Mouse (Mus musculus) embryo, embryonic 11.5 days (tissue): Measurements from ENCODE around the gene Tcf7.

ENCODE experiments used
- DNase-seq: peaks from one replicate; pipeline ENCODE4 v3.0.0-alpha.2; 2012; ENCODE audit warnings: low read depth, low spot score

Gene Tcf7

DNA sequence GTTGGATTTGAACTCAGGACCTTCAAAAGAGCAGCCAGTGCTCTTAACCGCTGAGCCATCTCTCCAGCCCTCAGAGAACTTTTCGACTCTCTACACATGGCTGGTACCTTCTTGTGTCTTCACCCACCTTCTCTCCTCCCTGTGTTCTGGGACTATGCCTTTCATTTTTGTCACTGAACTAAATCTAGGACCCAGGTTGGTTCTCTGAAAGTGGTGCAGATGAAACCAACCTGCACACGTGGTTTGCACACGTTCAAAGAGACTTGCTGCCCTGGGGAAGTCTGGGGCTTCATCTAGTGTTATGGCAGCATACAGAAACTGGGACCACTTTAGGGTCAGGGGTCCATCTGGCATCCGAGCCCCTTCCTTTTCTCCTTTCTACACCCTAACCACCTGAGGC is 15.5 kb downstream of the Tcf7 start:
- DNase-seq: no peak

DNA sequence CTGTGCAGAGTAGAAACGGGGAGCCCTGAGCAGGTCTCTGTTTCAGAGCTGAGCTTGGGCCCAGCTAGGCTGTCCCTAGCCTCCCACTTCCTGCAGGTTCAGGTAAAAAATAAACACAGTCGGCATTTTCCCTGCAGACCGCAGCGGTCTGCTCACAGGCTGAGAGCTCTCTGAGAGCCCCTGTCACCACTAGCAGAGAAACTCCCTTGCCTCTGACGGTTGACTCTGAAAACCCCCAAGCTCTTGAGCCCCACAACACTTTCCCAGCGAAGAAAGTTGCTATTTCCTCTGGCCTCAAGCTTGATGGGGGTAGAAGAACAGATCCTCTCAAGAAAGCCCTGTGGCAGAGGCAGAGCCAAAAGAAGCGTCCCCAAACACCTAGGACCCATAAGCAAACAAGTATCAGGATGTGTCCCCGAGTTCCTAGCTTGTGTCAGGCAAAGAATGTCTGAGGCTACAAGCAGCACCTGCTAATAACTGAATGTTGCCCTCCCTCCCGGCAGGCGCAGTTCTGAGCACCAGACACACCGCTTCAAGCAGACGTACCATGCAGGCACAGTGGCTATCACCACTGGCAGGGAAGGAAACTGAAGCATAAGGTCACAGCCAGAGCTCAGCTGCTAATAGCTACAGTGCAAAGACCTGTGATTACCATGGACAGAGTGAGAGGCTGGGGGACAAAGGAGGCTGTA is 17.1 kb downstream of the Tcf7 start:
- no peak for DNase-seq

DNA sequence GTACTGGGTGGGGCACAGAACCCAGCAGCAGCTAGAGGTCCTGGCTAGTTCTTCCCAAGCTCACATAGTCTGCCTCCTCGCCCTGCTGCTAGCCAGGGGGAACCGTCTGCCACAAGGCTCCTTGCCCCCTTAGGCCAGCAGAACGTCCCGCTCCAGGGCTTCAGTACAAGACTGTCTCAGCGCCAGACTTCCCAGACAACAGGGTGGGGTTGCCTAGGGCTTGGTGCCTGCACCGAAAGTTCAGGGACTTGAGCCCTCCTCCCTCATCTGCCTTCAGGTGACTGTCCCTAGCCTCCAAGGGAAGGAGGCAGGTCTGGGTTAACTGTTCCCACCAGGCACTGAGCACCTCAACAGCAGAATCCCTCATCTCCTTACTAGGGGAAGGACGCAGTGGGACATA is 17.9 kb downstream of the Tcf7 start:
- no peak for DNase-seq

DNA sequence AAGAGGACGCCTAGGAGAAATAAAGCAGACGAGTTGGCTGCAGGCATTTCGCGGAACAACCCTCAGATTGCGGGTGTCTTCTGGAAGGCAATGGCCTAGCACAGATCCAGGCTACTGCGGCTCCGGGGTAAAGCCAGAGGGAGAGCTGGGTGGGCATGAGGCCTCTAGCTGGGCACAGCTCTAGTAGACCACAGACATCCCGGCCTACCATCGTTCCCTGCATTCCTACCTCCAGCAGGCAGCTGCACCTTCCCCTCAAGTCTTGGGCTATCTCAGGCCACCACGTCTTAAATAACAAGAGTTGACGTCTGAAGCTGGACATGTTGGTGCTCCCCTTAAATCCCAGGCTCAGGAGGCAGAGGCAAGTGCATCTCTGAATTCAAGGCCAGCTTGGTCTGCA is 20.5 kb downstream of the Tcf7 start:
- DNase-seq: no peak

DNA sequence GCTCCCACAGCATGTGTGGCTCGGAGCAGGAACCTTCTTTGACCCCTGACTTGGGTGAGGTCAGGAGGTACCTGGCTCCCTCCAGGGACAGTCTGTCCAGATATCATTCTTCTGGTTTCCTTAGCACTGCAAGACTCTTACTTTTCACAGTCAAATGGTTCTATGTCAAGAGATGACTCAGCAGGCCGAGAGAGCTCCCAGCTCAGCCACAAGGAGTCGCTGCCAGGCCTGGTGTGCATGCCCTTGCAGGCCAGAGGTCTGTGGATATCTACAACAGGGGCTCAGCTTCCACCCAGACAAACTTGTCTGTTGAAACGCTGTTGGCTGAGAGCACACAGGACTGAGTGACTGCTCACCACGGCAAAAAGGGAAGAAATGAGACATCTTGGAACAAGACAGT is 20.9 kb downstream of the Tcf7 start:
- DNase-seq: no peak

DNA sequence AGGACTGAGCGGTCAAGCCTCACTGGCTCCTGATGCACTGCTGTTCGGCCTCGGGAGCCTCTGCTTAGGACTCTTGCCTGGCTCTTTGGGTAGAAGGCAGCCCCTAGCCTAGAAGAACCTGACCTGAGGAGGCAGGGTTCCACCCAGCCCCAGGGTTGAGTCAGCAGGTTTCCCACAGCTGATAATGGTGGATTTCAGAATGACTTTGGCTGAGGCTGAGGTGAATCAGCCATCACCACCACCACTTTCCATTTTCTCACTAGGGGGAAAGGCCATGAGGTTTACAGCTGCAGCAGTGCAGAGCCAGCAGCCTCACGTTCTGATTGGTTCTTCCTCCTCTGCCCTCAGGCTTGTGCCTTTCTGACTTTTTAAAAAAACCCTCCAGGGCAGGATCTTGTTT is 21.9 kb downstream of the Tcf7 start:
- DNase-seq: no peak

DNA sequence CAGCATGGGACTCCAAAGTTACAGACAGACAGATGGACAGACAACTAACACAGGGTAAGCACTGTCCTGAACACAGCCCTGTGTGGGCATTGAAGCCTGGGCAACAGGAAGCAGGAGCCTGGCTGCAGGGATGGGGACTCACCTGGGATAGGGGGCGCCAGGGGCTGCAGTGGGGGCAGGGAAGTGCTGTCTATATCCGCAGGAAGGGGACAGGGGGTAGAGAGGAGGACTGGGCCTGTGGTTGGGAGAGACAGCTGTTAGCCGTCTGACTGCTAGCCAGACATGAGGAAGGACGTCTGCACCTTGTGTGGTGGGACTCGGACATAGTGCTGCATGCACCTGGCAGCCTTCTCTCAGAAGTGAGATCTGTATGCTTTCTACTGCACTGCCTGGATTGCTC is 24.1 kb downstream of the Tcf7 start:
- no peak for DNase-seq

DNA sequence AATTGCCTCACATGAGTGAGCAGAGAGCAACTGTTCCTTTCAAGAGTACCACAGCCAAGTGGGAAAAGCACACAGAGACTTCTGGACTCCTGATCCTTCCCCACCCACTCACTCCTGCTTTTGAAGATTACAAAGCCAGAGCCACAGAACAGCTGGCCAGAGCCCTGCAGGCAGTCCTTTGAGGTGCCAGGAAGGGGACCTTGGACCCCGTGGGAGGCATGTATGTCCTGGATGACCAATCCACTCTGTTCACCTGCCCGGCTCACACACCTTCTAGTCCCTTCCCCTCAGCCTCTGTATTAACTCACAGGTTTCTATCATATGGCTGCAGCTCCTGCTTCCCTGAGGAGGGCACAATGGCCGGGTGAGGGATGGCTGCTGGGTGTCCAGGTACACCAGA is 25.4 kb downstream of the Tcf7 start:
- no peak for DNase-seq

DNA sequence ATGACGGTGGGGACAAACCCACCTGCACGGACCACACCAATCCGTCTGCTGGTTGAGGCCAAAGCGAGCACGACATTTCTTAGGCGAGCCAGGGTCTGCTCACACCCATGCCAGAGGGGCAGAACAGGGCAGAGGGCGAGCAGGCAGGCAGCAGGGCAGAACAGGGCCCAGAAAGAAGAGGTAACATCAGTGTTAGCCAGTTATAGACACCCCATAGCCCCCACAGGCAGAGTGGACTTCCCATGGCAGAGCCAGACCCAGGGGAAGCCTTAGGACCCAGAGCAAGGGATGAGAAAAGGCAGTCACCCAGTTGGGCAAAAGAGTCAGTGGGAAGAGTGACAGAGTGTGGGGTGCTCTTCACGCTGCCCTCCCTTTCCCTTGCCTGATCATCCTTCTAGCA is 27.7 kb downstream of the Tcf7 start:
- DNase-seq: no peak

DNA sequence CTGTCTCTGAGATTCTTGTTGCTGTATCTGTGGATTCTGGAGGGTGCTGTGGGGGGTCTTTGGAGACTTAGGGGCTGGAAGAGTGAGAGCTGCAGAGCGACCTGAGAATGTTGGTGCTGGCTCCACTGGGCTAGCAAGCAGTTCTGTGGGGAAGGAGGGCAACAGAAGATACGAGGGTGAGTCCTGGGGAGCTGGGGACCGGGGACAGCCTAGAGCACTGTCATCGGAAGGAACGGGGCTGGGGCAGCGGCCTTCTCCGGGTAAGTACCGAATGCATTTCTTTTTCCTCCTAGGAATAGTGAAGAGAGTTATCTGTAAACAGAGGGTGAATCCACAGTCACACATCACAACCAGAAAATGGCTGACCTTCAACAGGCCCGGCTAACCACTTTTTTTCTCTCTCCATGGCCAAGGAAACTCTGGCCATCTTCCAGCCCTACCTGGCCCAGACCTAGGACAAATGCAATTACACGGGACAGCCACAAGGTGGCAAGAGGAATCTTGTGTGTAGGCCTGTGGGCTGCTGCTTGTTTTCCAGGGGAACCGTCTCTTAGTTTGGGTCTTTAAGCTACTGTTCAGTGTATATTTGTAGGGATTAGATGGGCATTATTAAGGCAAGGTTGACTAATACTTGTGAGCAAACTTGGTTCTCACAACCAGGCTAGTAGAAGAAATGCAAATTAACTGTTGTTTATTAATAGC is 29.0 kb downstream of the Tcf7 start:
- peak; percentile 56 for DNase-seq

DNA sequence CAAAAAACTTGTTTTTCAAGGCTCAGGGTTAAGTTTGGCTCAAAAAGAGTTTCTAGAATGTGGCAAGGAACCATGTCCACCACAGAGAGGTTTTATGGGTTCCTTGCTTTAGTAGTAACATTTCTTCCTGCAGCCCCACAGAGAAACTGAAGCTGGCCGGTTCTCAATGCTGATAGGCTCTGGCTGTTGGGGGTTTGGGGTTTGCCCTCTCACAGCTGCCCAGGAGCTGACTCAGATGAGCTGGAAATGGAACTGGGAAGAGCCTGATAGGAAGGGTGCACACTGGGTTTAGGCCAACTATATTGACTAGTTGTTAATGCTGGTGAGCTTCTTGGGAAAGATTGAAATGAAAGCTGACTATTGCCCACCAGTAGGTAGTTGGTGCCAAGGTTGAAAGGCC is 30.1 kb downstream of the Tcf7 start:
- no peak for DNase-seq

DNA sequence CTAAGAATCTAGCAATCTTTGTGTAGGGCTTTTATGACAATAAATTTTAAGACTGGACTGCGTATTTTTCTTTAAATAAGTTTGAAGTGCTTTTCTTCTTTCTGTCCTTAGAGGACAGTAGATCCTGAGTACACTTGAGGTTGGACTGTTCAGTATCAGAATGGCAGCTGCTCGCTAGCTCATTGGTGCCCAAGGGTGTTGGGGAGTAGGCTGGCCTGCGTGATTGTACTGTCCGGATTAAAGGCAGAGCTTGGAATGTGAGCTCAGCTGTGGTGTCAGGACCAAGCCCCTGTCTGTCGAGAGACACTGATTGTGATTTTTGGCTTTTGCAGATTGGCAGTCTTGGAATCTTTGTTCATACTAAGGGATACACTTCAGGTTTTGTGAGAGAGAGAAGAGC is 31.0 kb downstream of the Tcf7 start:
- DNase-seq: no peak

DNA sequence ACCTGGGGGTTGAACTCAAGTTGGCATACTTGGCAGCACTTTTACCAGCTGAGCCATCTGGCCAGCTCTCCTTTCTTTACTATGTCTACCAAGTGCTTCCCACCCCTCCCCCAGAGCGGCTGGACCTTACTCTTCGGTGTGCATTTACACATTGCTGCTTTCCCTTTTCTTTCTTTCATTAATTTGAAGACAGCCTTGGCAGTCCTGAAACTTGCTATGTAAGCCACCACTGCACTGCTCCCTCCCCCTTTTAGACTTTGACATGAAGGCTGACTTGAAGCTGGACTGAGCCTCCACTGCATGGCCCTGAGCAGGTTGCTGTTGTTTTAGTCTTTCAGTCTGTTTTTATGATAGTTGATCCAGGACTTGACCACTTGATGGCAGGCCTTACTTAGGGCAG is 33.4 kb downstream of the Tcf7 start:
- no peak for DNase-seq

DNA sequence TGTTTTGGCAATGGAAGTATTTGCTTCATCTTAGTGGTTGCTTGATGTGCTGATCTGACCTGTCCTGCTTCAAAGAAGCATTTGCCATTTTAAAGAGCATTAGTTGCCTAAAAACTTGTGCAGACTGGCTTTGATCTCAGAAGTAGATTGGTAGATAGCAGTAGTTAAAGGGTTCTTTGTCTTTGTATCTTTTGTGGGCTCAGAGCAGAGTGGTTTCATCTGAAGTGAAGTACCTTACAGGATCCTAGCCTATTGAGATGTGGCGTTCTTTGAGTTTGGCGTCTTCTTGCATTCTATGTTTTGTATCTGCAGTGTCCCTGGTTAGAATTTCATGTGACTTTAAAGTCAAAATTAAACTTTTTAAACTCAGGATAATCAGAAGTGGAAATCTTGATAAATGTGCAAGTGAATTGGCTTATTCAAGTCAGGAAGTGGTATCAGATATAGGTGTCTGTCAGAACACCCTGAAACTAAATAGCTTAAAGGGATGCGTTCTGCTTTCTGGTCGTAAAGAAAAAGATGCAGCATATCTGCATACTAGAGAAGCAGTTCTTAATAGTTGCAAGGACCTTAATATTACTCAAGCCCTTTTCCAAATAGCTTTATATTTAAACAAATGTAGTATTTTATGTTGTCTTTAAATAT is 41.8 kb downstream of the Tcf7 start:
- no peak for DNase-seq

DNA sequence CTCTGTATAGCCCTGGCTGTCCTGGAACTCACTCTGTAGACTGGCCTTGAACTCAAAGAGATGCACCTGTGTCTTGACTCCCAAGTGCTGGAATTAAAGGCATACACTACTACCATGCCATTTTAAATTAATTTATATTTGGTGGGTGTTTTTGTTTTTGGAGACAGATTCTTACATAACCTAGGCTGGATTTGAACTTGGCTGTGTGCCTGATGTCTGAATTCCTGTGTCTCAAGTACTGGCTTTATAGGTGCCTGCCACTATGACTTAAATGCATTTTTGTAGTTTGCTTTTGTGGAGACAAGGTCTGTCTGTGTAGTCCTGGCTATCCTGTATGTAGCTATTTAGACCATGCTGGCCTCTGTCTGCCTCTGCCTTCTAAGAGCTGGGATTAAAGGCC is 48.3 kb downstream of the Tcf7 start:
- no peak for DNase-seq

DNA sequence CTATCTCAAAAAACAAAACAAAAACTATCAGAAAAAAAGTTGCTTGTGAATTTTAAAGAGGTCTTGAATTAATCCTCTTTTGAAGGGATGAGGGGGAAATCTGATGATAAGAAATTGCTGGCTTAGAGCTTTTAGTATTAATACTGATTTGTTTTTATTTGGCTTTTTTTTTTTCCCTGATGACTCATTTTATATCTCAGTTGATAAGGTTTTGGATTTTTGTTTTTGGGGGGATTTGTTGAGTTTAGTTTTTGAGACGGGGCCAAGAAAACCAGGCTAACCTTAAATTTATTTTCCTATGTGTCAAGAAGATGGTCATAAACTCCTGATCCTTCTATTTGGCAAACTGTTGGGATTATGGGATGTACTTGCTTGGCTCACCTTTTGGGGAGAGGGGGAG is 48.9 kb downstream of the Tcf7 start:
- no peak for DNase-seq

DNA sequence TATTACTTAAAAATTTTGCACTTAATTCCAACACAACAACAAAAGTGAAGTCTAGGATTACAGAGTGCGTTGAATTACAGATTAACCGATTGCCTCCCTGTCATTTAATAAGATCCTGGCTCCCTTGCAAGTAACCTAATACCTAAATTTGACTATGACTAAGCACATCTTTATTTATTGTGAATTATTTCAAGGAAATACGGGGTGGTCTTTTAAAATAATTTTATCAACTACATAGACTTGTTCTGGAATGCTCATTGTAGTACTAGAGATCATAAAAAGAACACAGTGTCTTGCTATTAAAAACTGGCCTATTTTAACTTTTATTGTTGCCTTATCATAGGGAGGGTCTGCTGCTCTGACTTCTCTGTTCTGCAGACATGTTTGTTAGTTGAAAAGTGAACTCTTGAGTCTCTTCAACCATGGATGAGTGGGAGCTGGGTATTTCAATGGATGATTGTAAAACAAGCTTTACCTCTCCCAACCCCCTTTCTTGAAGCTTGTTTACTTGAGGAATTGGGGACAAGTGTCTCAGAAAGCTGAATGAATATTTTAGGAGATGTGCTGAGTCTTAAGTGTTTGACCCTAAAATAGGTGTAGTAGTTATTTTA is 49.7 kb downstream of the Tcf7 start:
- no peak for DNase-seq

DNA sequence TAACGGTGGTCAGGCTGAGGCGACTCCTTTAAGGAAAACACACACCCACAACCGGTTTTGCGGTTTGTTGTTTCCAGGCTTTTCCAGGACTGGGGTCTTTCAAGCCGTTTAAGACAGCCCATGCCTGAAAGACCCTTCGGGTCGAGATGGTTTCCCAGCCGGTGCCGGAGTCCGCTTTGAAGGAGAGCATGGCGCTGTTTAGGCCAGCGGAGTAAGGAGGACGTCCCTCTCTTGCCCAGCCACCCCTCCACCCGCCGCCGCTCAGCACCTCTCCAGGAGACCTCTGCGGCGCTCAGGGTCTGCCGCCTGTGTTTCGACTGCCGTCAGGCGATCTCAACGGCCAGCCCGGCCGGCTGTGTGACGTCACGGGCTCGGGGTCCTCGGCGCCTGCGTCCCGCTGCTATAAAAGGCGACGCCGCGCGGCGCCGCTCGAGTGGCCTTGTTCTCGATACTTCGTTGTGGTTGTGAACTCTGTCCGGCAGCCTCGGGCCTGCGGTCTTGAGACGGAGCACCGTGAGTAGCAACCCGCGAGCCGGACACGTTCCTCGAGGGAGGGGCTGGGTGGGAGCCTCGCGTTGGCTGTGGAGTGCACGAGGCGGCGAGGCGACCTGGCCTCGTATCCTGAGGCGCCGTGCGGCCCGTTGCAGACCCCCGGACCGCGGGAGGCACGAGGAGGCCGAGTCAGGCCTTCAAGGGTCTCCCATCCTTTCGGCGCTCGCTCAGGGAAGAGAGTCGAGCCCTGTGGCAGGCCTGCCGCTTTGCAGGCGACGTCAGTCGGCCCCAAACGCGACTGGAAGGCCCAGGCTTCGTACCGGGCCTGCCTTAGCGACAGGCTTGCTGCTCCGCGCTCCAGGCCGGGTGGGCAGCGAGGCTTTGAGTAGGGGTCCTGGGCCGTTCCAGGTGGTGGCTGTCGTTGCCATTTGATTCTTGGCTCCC is 50.9 kb downstream of the Tcf7 start, which contains the start of gene Skp1a:
Skp1a (plus strand) TSS at position 390 of the 936 bp plus-strand sequence.
- DNase-seq: peak; percentile 90

DNA sequence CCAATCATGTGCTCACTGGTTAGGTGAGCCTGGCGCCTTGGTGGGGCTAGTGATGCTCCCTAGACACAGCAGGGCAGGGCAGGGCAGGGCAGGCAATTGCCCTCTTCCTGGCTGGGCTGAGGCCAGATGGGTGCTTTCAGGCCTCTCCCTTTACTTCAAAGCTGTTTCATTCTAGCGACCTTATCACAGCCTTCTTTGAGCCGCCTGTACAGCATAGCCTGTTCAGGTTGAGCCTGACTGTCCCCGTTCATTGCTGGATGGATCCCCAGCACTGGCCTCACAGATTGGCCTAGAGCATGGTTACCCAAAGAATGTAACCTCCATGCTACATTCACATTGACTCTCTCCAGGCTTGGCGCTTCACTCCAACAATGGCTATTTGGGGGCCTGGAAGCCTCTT is 52.1 kb downstream of the Tcf7 start:
- no peak for DNase-seq

DNA sequence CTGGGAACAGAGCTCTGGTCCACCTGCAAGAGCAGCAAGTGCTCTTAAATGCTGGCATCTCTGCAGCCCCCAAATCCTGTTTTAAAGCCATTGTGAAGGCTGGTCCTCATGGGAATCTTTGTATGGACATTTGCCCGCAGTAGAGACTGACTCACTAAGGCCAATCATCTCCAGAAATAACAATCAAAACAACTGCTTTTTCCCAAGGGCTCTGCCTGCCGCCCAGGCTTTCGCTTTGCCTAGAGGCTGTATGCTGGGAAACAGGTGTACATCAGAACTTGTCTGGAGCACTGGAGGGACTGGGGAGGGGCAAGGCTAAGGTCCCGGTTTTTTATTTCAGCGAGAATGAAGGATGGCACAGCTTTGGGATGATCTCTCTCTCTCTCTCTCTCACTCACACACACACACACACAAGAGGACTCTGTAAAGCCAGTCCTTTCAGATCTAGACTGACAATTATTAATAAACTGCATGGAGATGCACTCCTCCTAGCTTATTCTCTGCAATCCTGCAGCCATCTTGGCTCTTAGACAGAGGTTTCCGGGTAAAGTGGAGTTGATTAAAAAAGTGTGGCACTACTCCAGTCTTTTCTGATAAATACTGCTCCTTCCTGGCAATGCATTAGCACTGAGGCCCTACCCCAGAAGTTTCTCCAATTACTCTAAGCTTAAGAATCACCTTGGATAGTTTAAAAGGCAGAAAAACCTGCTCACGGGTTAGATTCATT is 53.9 kb downstream of the Tcf7 start:
- DNase-seq: no peak
